Mouse (Mus musculus) erythroid progenitor cell, adult 5-6 weeks (primary cell): ENCODE data around the gene Rft1. TPM values are rescaled to one million over a fixed set of nuclear protein-coding genes. Genes with fewer than 3 reads are reported as not detected.

Experiments
- ATAC-seq: replicated peaks from 2 replicates; pipeline ENCODE4 v1.8.0; 2016; ENCODE audit warnings: moderate number of reproducible peaks, mild to moderate bottlenecking, moderate TSS enrichment, inconsistent platforms; ENCODE audit not compliant: poor library complexity, low FRiP score, severe bottlenecking
- total RNA-seq, 2 experiments: library from RNA; stranded (forward) in 1 of 2; stranded (reverse) in 1 of 2; fragments of 150-400 nt in 1 of 2; fragments of 186-747, 209-891 nt in 1 of 2; gene quantifications; 2 replicates each; pipeline versions ENCODE4 v1.2.3 to v1.2.4; 2015 to 2017; ENCODE audit warnings: low replicate concordance in 2 of 2

The Rft1 gene
- total RNA-seq, 2 experiments from 2014 or later = 2.1 TPM

DNA sequence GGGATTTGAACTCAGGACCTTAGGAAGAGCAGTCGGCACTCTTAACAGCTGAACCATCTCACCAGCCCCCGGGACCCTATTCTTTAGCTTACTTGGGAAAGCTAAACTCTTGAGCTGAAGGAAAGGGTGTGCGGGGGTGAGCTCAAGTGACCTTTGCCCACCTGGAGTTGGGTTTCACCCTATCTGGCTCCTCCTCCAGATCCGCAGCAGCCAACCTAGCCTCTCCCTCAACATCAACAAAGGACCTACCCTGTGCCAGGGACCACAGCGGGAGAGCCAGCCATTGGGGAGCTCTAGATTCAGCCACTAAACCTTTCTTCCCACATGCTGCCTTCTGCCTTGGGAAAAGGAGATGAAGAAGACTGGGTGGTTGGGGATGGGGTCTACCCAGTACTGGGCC, 25.9 kb upstream of the Rft1 start:
- no peak for ATAC-seq

- ATAC-seq = no peak
Measured at GRCm38 (mm10) chr14:30629839-30630238, 24.3 kb upstream of the Rft1 start.

GRCm38 (mm10) chr14:30630811-30631576, 23.2 kb upstream of the Rft1 start:
- ATAC-seq = no peak

DNA sequence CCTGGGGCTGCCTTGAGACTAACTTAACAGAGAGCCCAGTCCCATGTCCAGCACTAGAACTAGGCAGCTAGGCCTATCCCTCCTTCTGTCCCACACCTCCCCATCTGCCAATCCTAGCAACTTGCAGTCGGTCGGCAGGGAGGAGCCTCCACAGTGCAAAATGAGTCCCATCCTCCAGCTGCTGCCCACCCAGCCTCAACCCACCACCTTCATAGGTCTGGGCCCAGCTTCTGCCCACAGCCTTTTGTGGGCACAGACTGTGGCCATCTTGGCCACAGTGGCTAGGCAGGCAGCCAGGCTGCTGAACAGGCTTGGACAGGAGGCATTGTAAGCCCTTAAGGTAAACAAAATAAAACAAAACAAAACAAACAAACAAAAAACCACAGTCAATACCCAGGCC, 22.3 kb upstream of the Rft1 start:
- no peak for ATAC-seq

- ATAC-seq = no peak
Measured at GRCm38 (mm10) chr14:30633708-30634107, 20.5 kb upstream of the Rft1 start.

GRCm38 (mm10) chr14:30634418-30634817, 19.7 kb upstream of the Rft1 start:
- no peak for ATAC-seq

DNA sequence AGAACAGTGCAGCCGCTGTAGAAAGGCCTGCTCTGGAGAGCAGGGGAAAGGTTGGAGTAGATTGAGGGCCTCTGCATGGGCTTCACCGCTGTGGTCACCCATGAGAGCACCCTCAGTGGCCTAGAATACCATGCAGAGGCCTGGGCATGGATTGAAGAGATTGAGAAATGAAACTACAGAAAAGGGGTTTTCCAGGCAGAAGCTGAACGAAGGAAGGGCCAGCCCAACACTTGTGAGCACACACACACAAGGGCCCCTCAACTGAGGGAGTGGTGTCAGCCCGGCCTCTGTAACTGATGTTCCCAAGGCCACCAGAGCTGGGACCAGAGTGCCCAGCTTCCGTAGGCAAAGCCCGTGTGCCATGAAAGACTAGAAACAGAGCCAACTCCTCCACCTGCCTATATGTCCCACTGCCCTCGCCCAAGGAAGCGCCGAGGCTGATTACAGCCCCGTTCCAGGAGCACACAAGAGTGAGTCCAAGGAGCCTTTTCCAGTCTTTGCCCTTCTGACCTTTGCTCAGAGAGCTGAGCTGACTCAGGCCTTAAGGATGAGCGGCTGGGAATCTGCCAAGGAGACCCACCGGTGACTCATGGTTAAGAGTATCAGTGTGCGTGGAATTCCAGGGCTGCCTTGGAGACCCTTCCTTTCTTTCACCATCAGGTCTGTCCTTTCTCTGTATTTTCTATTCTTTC, 18.8 kb upstream of the Rft1 start:
- no peak for ATAC-seq

GRCm38 (mm10) chr14:30636499-30636898, 17.7 kb upstream of the Rft1 start:
- ATAC-seq = no peak

- ATAC-seq = no peak
Measured at GRCm38 (mm10) chr14:30637087-30637486, 17.1 kb upstream of the Rft1 start.

- ATAC-seq = no peak
Measured at GRCm38 (mm10) chr14:30638009-30638408, 16.2 kb upstream of the Rft1 start.

DNA sequence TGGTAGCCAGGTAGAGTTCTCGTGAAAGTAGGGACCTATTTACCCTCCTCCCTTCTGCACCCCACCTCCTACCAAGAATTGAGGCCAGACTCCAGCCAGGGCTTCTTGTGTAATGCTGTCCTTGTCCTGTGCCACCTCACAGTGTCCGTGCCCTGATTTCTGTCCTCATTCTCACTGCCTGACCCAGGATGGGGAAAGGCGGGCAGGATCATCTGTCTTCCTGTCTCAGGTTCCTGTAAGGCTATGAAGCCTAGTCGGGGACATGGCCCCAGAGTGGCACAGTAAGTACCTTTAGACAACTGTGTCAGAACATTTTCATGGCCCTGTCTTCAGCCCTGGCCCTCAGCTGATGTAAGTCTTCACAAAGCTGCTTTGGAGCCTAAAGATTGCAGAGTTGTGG, 15.5 kb upstream of the Rft1 start:
- ATAC-seq = no peak

GRCm38 (mm10) chr14:30641748-30642147, 12.4 kb upstream of the Rft1 start:
- no peak for ATAC-seq

- ATAC-seq = no peak
Measured at GRCm38 (mm10) chr14:30644026-30644425, 10.1 kb upstream of the Rft1 start.

DNA sequence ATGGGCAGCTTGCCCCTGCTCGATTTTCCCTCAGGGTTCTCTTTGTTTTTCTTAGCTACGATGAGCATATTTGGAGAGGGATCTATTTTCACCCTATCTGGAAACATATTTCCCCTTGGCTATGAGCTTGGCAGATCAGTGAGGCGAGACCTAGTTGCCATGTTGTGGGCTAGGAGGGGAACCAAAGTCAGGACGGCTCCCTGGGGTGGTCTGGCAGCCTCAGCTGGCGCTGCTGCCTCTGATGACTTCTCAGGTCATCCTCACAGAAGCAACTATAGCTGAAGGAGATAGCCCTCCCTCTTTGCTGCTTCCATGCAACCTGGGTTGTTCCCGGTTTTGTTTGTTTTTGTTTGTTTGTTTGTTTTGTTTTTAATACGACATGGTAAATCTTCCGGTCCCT, 9.1 kb upstream of the Rft1 start:
- ATAC-seq = no peak

GRCm38 (mm10) chr14:30646486-30646885, 7.7 kb upstream of the Rft1 start:
- no peak for ATAC-seq

- ATAC-seq = no peak
Measured at GRCm38 (mm10) chr14:30648478-30648877, 5.7 kb upstream of the Rft1 start.

DNA sequence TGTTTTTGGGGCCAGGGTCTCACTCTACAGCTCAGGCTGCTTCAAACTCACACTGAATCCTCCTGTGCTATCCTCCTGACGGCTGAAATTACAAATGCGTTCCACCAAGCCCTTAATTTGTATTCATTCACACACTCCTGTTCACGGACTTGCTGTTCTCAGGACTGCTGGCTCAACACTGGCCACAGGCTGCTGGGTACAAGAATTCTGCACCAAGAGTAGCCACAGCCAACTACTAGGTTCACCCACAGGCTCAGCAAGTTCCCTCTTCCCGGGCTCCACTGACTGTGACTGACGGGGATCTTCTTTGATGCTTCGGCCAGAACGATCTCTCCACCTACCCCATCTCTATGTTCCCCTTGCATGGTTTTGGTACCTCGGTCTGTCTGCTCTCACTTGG, 4.4 kb upstream of the Rft1 start:
- ATAC-seq = no peak

DNA sequence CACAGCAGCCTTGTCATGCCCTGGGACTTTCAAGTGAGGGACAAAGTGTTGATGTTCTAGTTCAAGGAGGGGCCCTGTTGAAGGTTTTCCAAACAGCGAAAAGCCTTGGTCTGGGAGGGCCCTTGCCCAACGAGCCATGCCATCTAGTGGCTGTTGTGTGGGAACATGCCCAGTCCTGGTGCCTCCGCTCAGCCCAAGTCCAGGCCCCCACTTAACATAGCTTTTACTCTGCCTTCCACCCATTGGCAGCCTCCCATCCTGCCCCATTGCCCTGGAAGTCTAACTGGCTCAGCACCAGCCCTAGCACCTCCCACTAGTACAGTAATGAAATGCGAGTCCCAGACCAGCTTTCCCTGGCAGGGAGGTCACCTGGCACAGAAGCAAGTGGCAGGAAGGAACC, 3.2 kb upstream of the Rft1 start:
- no peak for ATAC-seq

DNA sequence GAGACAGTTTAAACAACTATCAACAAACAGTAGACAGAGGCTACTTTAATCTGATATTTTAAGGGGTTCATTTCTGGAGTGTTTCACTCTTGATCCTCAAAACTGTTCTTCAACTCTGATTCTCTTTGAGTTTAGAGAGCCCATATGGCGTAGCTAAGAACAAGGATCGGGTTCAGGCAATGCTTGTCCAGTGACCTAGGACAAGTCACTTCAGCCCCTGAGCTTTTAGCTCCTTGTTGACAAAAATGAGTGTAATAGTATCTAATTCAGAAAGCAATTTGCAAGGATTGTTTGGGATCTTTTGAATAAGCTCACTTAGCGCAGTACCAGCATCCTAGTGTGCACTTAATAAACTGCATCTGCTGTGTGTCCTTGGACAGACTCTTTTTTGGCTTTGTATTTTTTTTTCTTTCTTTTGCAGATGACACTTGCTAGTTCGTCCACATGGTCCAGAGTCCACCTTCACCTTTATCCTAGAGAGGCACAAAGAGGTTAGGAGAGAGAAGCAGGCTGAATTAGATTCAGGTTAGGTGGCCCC, 600 bp downstream of the Rft1 start:
- no peak for ATAC-seq

DNA sequence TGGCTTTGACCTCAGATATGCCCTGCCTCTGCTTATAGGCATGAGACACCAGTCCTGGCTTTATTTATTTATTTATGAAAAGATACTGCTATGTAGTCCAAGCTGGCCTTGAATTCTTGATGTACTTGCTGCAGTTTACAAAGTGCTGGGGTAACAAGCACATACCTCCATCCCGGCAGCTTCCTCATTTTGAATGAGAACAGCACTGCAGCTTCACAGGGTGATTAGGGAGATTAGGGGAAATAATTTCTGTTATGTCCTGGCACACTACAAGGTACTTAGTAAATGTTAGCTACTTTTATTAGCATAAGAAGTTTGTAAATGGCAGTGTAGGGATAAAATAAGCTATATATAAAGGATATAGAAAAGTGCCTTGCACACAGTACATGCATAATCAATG, 1.4 kb downstream of the Rft1 start:
- no peak for ATAC-seq

- no peak for ATAC-seq
Measured at GRCm38 (mm10) chr14:30666061-30666460, 11.9 kb downstream of the Rft1 start.
